Mouse (Mus musculus): ENCODE data around the gene Rnf144a. TPM values are rescaled to one million over a fixed set of nuclear protein-coding genes. Genes with fewer than 3 reads are reported as not detected.

Gene Rnf144a
- polyA plus RNA-seq, 1 experiment from 2014 or later = 40.2 TPM

DNA sequence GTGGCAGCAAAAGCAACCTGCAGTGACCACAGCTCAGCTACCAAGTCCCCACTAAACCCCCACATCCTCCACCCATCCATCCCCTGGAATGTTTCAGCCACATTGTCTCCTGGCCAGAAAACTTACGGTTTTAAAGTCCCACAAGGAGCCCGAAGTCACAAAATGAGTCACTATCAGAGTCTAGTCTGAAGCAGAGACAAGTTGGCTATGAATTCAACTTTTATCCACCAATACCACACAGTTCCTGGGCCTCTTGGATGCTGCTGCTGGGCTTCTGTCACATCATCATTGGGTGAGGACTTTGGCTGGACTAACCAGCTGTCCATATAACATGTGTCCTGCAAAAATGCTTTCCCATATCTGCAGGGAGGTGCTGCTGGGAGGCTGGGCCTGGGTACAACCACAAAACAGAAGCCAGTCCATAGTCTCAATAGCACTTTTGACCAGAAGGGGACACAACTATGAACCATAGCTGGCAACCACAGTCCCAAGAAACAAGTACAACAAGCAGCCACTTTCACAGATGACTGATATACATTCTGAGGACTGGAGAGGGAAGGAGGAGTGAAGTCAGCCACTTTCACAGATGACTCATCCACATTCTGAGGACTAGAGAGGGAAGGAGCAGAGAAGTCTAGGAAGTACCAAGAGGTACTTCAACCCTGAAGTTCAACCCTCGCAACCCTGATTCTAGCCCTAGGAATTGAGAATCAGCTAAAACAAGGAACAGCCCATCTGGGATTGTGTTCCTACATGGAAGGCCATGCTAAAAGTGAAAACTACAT is 49.3 kb downstream of the Rnf144a start:
- Histone ChIP-seq H3K4me1 (peaks cover 19% of the 10 kb centered on the region), H3K9ac (replicated peaks) (no peak overlapping the region), H3K27ac (replicated peaks) (no peak overlapping the region), H3K27me3 (no peaks in the 10 kb centered on the region), H3K4me3 (no peak overlapping the region), H3K4me2 (replicated peaks) (no peak overlapping the region), H3K36me3 (no peaks in the 10 kb centered on the region), H3K9me3 (no peaks in the 10 kb centered on the region)
- WGBS = 94% methylated on average over 3 of the region's 3 CpGs
- ATAC-seq (replicated peaks) = no peak

DNA sequence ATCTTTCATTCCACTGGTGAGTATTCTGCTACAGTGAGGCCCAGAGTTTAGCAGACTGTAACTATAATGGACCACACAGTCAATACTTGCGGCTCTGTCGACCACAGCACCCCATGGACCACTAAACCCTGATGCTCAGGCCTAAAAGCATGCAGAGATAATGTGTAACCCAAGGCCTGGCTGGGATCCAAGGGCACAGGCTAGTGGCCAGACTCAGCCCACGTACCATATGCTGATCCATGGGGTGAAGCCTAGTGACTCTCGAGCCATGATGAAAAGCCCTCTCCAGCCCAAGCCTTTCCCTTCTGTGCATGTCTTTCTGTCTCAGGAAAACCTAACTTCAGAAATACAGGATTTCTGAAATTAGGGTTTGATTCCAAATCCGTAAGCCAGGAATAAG is 50.2 kb downstream of the Rnf144a start:
- Histone ChIP-seq H3K27me3 (no peaks in the 10 kb centered on the region), H3K27ac (replicated peaks) (no peak overlapping the region), H3K4me1 (peaks cover 18% of the 10 kb centered on the region), H3K9me3 (no peaks in the 10 kb centered on the region), H3K36me3 (no peaks in the 10 kb centered on the region), H3K4me3 (no peak overlapping the region), H3K4me2 (replicated peaks) (no peak overlapping the region), H3K9ac (replicated peaks) (no peak overlapping the region)
- no peak for ATAC-seq (replicated peaks)
- 84% methylated on average over 5 of the region's 5 CpGs for WGBS

DNA sequence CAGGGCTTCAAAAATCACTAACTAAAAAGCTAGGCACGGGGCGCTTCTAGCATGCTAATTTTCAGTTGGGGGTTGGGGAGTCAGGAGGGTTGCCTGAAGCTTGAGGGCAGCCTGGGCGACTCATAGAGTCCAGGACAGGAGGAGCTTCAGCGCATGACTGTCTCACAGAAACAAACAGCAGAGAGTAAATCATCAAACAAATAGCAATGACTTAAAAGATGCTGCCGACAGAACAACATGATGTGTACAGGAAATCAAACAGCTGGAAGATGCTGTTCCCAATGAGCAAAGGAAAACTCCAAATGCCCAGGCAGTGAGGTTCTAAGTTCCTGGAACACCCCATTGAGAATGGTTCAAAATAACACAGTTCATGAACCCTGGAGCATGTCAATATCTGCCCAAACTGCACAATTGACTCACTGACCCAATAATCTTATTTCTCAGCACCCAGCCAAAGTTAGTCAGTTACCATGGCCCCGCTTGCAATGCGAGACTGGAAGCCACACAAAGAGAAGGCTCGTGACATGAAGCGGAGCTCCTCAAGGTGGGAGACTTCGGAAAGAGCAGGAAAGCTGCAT is 54.0 kb downstream of the Rnf144a start:
- WGBS = 61% methylated on average over 10 of the region's 10 CpGs
- Histone ChIP-seq H3K4me3 (no peak overlapping the region), H3K9ac (replicated peaks) (no peak overlapping the region), H3K27me3 (no peaks in the 10 kb centered on the region), H3K4me1 (peaks cover 24% of the 10 kb centered on the region), H3K4me2 (replicated peaks) (no peak overlapping the region), H3K9me3 (no peaks in the 10 kb centered on the region), H3K27ac (replicated peaks) (peak overlapping the region; percentile 31; the same call in 1 of the 2 replicates), H3K36me3 (0 out of 2 replicates have a peak, but pooled peaks cover 2% of the 10 kb centered on the region)
- no peak for ATAC-seq (replicated peaks)

DNA sequence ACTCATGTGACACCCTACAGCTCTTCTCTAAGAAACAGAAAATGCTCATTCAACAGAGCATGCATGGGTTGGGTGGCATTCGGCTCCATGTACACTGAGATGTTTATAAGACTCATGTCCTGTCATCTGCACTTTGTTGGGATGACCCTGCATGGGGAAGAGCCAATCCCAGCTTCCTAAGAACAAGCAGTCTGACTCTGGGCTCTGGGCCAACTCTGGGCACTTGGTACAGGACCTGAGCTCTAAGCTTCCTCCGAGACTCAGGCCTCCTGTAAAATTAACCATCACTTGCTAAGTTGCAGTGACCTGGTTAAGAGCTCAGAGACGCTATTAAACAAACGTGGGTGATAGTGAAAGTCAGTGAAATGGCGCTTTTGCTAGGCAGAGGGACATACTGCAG is 55.2 kb downstream of the Rnf144a start:
- Histone ChIP-seq H3K4me1 (peaks cover 24% of the 10 kb centered on the region), H3K9me3 (no peaks in the 10 kb centered on the region), H3K27me3 (no peaks in the 10 kb centered on the region), H3K4me2 (replicated peaks) (no peak overlapping the region), H3K4me3 (no peak overlapping the region), H3K36me3 (0 out of 2 replicates have a peak, but pooled peaks cover 2% of the 10 kb centered on the region), H3K27ac (replicated peaks) (no peak overlapping the region), H3K9ac (replicated peaks) (no peak overlapping the region)
- no peak for ATAC-seq (replicated peaks)
- WGBS = 83% methylated on average over 5 of the region's 5 CpGs

DNA sequence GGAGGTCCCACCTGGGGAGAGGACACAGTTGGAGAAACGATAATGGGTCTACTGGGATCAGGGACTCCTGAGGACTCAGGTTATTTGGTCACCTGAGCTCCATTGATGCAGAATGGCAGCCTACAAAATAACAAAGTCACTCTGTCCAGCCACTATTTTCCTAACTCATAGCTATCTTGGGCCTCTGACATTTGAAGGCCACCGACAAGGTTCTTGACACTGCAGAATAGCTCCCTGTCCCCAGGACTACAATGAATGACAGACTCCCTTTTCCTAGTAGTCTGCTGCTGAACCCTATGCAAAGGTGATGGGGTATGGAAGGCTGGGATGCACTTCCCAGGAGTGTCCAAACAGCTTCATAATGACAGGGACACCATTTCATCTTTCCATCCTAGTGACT is 55.8 kb downstream of the Rnf144a start:
- H3K4me3 ChIP-seq = no peak overlapping the region
- no peak for ATAC-seq (replicated peaks)
- WGBS = 97% methylated on average over 2 of the region's 2 CpGs

DNA sequence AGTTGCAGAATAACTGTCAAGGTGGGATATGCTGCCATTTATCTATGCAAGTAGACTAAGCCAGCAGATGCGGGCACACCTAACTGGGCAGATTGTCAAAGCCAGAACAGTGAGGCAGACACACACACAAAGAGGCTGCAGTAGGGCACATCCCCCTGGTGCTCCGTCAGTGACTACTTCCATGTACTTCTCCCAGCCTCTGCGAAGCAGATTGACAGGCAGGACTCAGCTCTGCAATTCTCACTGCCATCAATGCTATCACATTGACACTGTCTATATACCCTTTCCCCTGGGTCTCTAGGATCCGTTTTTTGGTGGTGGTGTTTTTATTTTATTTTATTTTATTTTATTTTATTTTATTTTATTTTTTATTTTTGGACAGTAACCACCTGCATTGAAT is 57.8 kb downstream of the Rnf144a start:
- H3K4me3 ChIP-seq = no peak overlapping the region
- WGBS = 72% methylated on average over 4 of the region's 4 CpGs
- H3K36me3 ChIP-seq = 0 out of 2 replicates have a peak, but pooled peaks cover 2% of the 10 kb centered on the region
- no peak for ATAC-seq (replicated peaks)
- H3K4me2 ChIP-seq (replicated peaks) = no peak overlapping the region
- H3K27me3 ChIP-seq = no peaks in the 10 kb centered on the region
- peaks cover 24% of the 10 kb centered on the region for H3K4me1 ChIP-seq
- no peak overlapping the region for H3K9ac ChIP-seq (replicated peaks)
- H3K9me3 ChIP-seq = no peaks in the 10 kb centered on the region
- peak overlapping the region; percentile 46; the same call in 1 of the 2 replicates for H3K27ac ChIP-seq (replicated peaks)

More for the DNA sequence above, 55.8 kb downstream of the Rnf144a start:
- Histone ChIP-seq H3K36me3 (0 out of 2 replicates have a peak, but pooled peaks cover 2% of the 10 kb centered on the region), H3K27ac (replicated peaks) (no peak overlapping the region), H3K4me2 (replicated peaks) (no peak overlapping the region), H3K9me3 (no peaks in the 10 kb centered on the region), H3K9ac (replicated peaks) (no peak overlapping the region), H3K4me1 (peaks cover 24% of the 10 kb centered on the region), H3K27me3 (no peaks in the 10 kb centered on the region)

DNA sequence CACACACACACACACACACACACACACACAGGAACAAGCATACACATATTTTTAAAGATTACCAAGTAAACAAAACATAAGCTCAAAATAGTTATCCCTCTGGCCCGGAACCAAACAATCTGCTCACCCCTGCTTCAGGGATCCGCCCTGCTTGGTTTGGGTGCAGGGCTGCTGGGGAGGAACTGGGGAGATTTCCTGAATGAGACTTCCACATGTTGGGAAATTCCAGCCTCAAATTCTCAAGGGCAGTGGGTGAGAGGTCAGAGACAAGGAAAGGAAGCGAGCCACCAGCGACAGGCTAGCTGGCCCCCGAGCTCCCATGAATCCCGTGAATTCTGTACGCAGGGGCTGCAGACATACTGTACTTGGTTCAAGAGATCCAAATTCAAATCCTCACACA is 58.9 kb downstream of the Rnf144a start:
- H3K27ac ChIP-seq (replicated peaks) = 0 out of 2 replicates have a peak overlapping the region, but pooled peaks have one; percentile 46
- H3K9ac ChIP-seq (replicated peaks) = no peak overlapping the region
- WGBS = 93% methylated on average over 7 of the region's 7 CpGs

DNA sequence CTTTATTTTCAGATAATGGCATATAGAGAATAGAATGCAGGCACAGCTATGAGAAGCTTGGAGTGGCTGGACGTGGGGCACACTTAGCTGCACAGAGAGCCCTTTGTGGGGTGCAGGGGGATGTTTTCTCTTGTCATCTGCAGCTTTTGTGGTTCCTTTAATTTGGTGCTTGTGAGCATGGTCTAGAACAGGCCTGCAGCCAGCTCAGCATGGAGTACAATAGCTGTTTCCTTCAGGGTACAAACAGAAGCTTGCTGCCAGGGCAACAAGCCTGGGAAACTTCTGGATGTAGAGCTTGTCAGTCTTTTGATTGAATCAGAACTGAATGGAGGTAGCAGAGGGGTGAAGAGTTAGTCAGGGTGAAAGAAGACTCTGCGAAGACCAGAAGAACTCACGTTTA is 63.7 kb downstream of the Rnf144a start:
- no peaks in the 10 kb centered on the region for H3K9me3 ChIP-seq
- no peak for ATAC-seq (replicated peaks)
- H3K27ac ChIP-seq (replicated peaks) = 0 out of 2 replicates have a peak overlapping the region, but pooled peaks have one; percentile 12
- no peak overlapping the region for H3K4me2 ChIP-seq (replicated peaks)
- H3K4me1 ChIP-seq = peaks cover 8% of the 10 kb centered on the region; the same call in 1 of the 2 replicates
- 33% methylated on average over 3 of the region's 3 CpGs for WGBS
- no peaks in the 10 kb centered on the region for H3K27me3 ChIP-seq
- H3K36me3 ChIP-seq = no peaks in the 10 kb centered on the region
- H3K4me3 ChIP-seq = no peak overlapping the region
- no peak overlapping the region for H3K9ac ChIP-seq (replicated peaks)

More for the DNA sequence above, 58.9 kb downstream of the Rnf144a start:
- Histone ChIP-seq H3K4me1 (peaks cover 23% of the 10 kb centered on the region), H3K4me3 (no peak overlapping the region), H3K9me3 (no peaks in the 10 kb centered on the region), H3K4me2 (replicated peaks) (no peak overlapping the region), H3K27me3 (no peaks in the 10 kb centered on the region), H3K36me3 (0 out of 2 replicates have a peak, but pooled peaks cover 2% of the 10 kb centered on the region)
- no peak for ATAC-seq (replicated peaks)

DNA sequence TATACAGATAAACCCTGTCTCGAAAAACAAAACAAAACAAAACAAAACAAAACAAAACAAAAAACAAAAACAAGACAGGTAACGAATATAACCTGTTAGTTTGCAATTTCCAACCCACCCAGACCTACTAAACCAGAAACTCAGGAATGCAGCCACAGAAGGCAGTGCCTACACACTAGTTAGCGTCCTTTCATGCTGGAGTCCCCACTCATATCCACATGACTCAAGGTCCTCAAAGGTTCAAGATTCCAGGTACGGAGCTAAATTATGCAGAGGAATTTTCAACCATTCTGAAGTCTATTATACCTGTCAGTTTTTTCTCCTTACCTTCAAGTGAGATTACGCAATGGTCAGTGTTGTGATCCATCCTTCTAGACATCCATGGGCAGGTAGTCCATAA is 70.6 kb downstream of the Rnf144a start:
- Histone ChIP-seq H3K9me3 (no peaks in the 10 kb centered on the region), H3K27ac (replicated peaks) (no peak overlapping the region), H3K4me1 (no peaks in the 10 kb centered on the region), H3K9ac (replicated peaks) (no peak overlapping the region), H3K36me3 (no peaks in the 10 kb centered on the region; the same call in 1 of the 2 replicates), H3K4me3 (no peak overlapping the region), H3K27me3 (no peaks in the 10 kb centered on the region), H3K4me2 (replicated peaks) (no peak overlapping the region)
- ATAC-seq (replicated peaks) = no peak
- WGBS = 95% methylated on average over 5 of the region's 5 CpGs

DNA sequence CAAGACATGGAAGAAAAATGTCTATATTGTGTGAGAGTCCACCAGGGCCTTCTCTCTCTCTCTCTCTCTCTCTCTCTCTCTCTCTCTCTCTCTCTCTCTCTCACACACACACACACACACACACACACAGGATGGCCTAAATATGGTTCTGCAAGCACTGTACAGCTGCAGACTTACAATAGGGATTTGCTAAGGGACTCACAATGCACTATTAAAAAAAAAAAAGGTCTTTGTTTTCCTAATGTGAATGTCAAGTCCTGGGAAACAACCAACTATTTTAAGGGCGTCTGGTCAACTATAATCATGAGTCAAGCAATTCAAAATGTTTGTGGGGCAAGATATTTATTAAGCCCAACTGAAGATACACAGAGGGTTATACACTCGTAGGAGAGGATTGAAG is 71.9 kb downstream of the Rnf144a start:
- Histone ChIP-seq H3K27ac (replicated peaks) (no peak overlapping the region), H3K27me3 (no peaks in the 10 kb centered on the region), H3K4me1 (no peaks in the 10 kb centered on the region), H3K4me3 (no peak overlapping the region), H3K9me3 (no peaks in the 10 kb centered on the region), H3K36me3 (peaks cover 2% of the 10 kb centered on the region; the same call in 1 of the 2 replicates), H3K4me2 (replicated peaks) (no peak overlapping the region), H3K9ac (replicated peaks) (no peak overlapping the region)
- no peak for ATAC-seq (replicated peaks)
- 44% methylated on average over 2 of the region's 2 CpGs for WGBS

DNA sequence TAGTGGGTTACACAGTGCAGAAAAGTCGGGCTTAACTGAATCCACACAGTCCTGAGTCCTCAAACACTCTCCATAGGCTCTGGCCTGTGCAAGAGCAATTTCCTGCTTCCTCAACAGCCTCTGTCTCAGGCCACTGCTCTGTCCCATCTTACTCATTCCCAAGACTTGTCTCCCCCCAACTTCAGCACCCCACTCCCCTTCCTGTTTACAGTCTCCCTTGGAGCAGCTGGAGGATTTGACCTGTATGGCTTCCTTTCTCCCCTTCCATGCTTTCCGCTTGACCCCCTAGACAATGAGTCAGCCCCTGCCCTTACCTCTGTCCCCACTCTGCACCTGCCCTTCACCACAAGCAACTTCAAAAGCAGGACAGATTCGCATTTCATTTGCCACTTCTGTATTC is 72.4 kb downstream of the Rnf144a start:
- H3K4me3 ChIP-seq = no peak overlapping the region
- H3K9ac ChIP-seq (replicated peaks) = no peak overlapping the region
- no peak overlapping the region for H3K27ac ChIP-seq (replicated peaks)
- WGBS = 93% methylated on average over 3 of the region's 3 CpGs
- no peak overlapping the region for H3K4me2 ChIP-seq (replicated peaks)
- ATAC-seq (replicated peaks) = no peak
- H3K9me3 ChIP-seq = no peaks in the 10 kb centered on the region
- H3K36me3 ChIP-seq = peaks cover 2% of the 10 kb centered on the region; the same call in 1 of the 2 replicates
- no peaks in the 10 kb centered on the region for H3K27me3 ChIP-seq
- no peaks in the 10 kb centered on the region for H3K4me1 ChIP-seq

DNA sequence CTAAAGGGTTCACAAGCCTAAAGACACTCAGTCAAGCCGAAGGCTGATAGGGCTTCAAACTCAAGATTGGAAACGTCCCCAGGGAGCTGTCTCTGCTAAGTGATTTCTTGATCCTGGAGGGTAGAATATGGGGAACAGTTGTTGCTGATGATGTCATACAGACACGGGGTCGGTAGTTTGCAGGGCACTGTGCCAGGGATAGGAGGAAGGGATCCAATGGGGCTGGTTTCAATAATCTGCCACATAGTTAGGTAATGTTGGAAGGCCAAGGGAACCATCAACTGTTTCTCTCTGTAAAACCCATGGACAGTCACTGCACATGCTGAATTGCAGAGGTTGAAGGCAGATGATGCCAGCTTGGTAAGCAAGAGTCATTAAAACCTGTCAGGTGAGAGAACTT is 73.0 kb downstream of the Rnf144a start:
- H3K4me1 ChIP-seq = no peaks in the 10 kb centered on the region
- no peaks in the 10 kb centered on the region for H3K9me3 ChIP-seq
- H3K27me3 ChIP-seq = no peaks in the 10 kb centered on the region
- no peak overlapping the region for H3K4me2 ChIP-seq (replicated peaks)
- ATAC-seq (replicated peaks) = no peak
- H3K4me3 ChIP-seq = no peak overlapping the region
- no peak overlapping the region for H3K9ac ChIP-seq (replicated peaks)
- no peak overlapping the region for H3K27ac ChIP-seq (replicated peaks)
- peaks cover 2% of the 10 kb centered on the region; the same call in 1 of the 2 replicates for H3K36me3 ChIP-seq
- 64% methylated on average over 4 of the region's 4 CpGs for WGBS

Measured in forebrain, embryonic 15.5 days (tissue).